Mouse (Mus musculus) midbrain, embryonic 16.5 days (tissue): ENCODE measurements around the gene Duxf3. TPM values are rescaled to one million over a fixed set of nuclear protein-coding genes. Genes with fewer than 3 reads are reported as not detected.
"Not testable (repeated sequence)": the region's sequence is repeated elsewhere in the genome, so short reads cannot be mapped to it uniquely, and the experiment has no call there.

Experiments
- ATAC-seq: fragments of 200-750 bp; cut with Nextera tagmentation; 2 replicates; pipeline ENCODE4 v1.8.0; 2017; ENCODE audit warnings: moderate TSS enrichment
- H3K27ac ChIP-seq: fragments of 300-500 bp; sonication (generic); 2 replicates; pipeline ENCODE4 v1.5.1; 2014; ENCODE audit warnings: mild to moderate bottlenecking, low read length, mixed read lengths
- H3K27me3 ChIP-seq: fragments of 300-500 bp; sonication (generic); 2 replicates; pipeline ENCODE4 v1.6.1; 2014; ENCODE audit warnings: low read depth, low read length, mixed read lengths; ENCODE audit not compliant: control insufficient read depth, insufficient read depth
- H3K36me3 ChIP-seq: fragments of 300-500 bp; sonication (generic); 2 replicates; pipeline ENCODE4 v1.6.1; 2014; ENCODE audit warnings: mild to moderate bottlenecking, low read length, moderate library complexity, mixed read lengths; ENCODE audit not compliant: control insufficient read depth, insufficient read depth
- H3K4me1 ChIP-seq: fragments of 300-500 bp; sonication (generic); 2 replicates; pipeline ENCODE4 v1.6.1; 2014; ENCODE audit warnings: mild to moderate bottlenecking, low read length, mixed read lengths; ENCODE audit not compliant: control insufficient read depth, insufficient read depth
- H3K4me2 ChIP-seq: fragments of 300-500 bp; sonication (generic); 2 replicates; pipeline ENCODE4 v1.6.1; 2014; ENCODE audit warnings: mild to moderate bottlenecking, low read length, mixed read lengths
- H3K4me3 ChIP-seq: fragments of 300-500 bp; sonication (generic); 2 replicates; pipeline ENCODE4 v1.5.1; 2014; ENCODE audit warnings: low read depth, mild to moderate bottlenecking, low read length, moderate library complexity, mixed read lengths
- H3K9ac ChIP-seq: fragments of 300-500 bp; sonication (generic); 2 replicates; pipeline ENCODE4 v1.6.1; 2014; ENCODE audit warnings: low read depth, low read length, mixed read lengths
- H3K9me3 ChIP-seq: fragments of 300-500 bp; sonication (generic); replicated peaks from 2 replicates; pipeline ENCODE4 v1.6.1; 2014; ENCODE audit warnings: mild to moderate bottlenecking, low read length, mixed read lengths; ENCODE audit not compliant: control insufficient read depth, poor library complexity, severe bottlenecking
- WGBS: fragments of 180-500 bp; shearing (Covaris S2); extraction: QIAGEN DNeasy Blood & Tissue Kit; methylation state at CpG from one replicate; pipeline ENCODE4 v1.1.7; 2014; 5-methylcytosine and 5-hydroxymethylcytosine counted together
- polyA plus RNA-seq: library from polyadenylated mRNA; unstranded; fragments of >200 nt; fragmentation: Nextera tagmentation; extraction: Ambion mirVana; gene quantifications from 2 replicates; pipeline ENCODE4 v1.2.1, GENCODE M21; 2015

Duxf3 gene
- polyA plus RNA-seq: not detected in 2 replicates

- not testable (repeated sequence) for H3K4me2 ChIP-seq, H3K4me1 ChIP-seq, H3K36me3 ChIP-seq, H3K27ac ChIP-seq, H3K9ac ChIP-seq, H3K4me3 ChIP-seq, H3K27me3 ChIP-seq, H3K9me3 ChIP-seq
- 78% methylated on average over 5 of the region's 8 CpGs for WGBS
- ATAC-seq: peak; percentile 68
Observed at GRCm38 (mm10) chr10:58232641-58232969, at the start of gene Duxf3. TSS of gene Duxf3 (minus strand) at chr10:58232675.

- Histone ChIP-seq H3K36me3 (peaks cover 38% of the 10 kb centered on the region), H3K27me3 (no peaks in the 10 kb centered on the region), H3K4me3 (no peak overlapping the region), H3K9ac (no peak overlapping the region), H3K4me2 (no peak overlapping the region), H3K27ac (no peak overlapping the region), H3K9me3 (no peaks in the 10 kb centered on the region), H3K4me1 (no peaks in the 10 kb centered on the region)
- WGBS: 96% methylated on average over 7 of the region's 7 CpGs
- no peak for ATAC-seq
Observed at GRCm38 (mm10) chr10:58282238-58282637, 49.8 kb upstream of the Duxf3 start.

- Histone ChIP-seq H3K9ac (no peak overlapping the region), H3K36me3 (peaks cover 13% of the 10 kb centered on the region), H3K4me1 (peaks cover 18% of the 10 kb centered on the region), H3K9me3 (no peaks in the 10 kb centered on the region), H3K27ac (no peak overlapping the region), H3K27me3 (no peaks in the 10 kb centered on the region), H3K4me3 (no peak overlapping the region), H3K4me2 (no peak overlapping the region)
- ATAC-seq: no peak
- WGBS: 81% methylated on average over 5 of the region's 5 CpGs
Observed at GRCm38 (mm10) chr10:58258466-58258865, 26.0 kb upstream of the Duxf3 start.

GRCm38 (mm10) chr10:58255954-58256353, 23.5 kb upstream of the Duxf3 start:
- peaks cover 18% of the 10 kb centered on the region for H3K4me1 ChIP-seq
- H3K9me3 ChIP-seq: no peaks in the 10 kb centered on the region
- no peak for ATAC-seq
- H3K4me3 ChIP-seq: peak overlapping the region; percentile 85
- peak overlapping the region; percentile 87 for H3K9ac ChIP-seq
- H3K4me2 ChIP-seq: peak overlapping the region; percentile 72
- H3K27me3 ChIP-seq: no peaks in the 10 kb centered on the region
- peaks cover 8% of the 10 kb centered on the region; the same call in 1 of the 2 replicates for H3K36me3 ChIP-seq
- H3K27ac ChIP-seq: no peak overlapping the region
- WGBS: 10% methylated on average over 4 of the region's 4 CpGs

- H3K4me1 ChIP-seq: peaks cover 18% of the 10 kb centered on the region
- peak within 1 kb of the TSS; percentile 72 for H3K4me2 ChIP-seq
- peak within 1 kb of the TSS; percentile 84 for H3K27ac ChIP-seq
- H3K36me3 ChIP-seq: peaks cover 8% of the 10 kb centered on the region; the same call in 1 of the 2 replicates
- peak within 1 kb of the TSS; percentile 87 for H3K9ac ChIP-seq
- WGBS: under 1% methylated on average over 50 of the region's 58 CpGs
- H3K4me3 ChIP-seq: peak within 1 kb of the TSS; percentile 85
- H3K9me3 ChIP-seq: no peaks in the 10 kb centered on the region
- ATAC-seq: peak; percentile 100
- H3K27me3 ChIP-seq: no peaks in the 10 kb centered on the region
Observed at GRCm38 (mm10) chr10:58255213-58255892, 22.9 kb upstream of the Duxf3 start, which contains the start of gene Gcc2. TSS of gene Gcc2 (plus strand) at chr10:58255497.

- H3K27ac ChIP-seq: no peak overlapping the region
- no peaks in the 10 kb centered on the region for H3K27me3 ChIP-seq
- peak overlapping the region; percentile 87 for H3K9ac ChIP-seq
- H3K4me3 ChIP-seq: peak overlapping the region; percentile 85
- peak overlapping the region; percentile 72 for H3K4me2 ChIP-seq
- peaks cover 5% of the 10 kb centered on the region; the same call in 1 of the 2 replicates for H3K36me3 ChIP-seq
- peak; percentile 54 for ATAC-seq
- H3K4me1 ChIP-seq: peaks cover 18% of the 10 kb centered on the region
- H3K9me3 ChIP-seq: no peaks in the 10 kb centered on the region
- whole genome bisulfite sequencing: 19% methylated on average over 6 of the region's 6 CpGs
Observed at GRCm38 (mm10) chr10:58254635-58255175, 22.2 kb upstream of the Duxf3 start.

- H3K9ac ChIP-seq: no peak overlapping the region
- H3K4me3 ChIP-seq: no peak overlapping the region
- H3K4me2 ChIP-seq: no peak overlapping the region
- ATAC-seq: no peak
- H3K27me3 ChIP-seq: no peaks in the 10 kb centered on the region
- 11% methylated on average over 1 of the region's 1 CpGs for WGBS
- 0 out of 2 replicates have a peak, but pooled peaks cover 2% of the 10 kb centered on the region for H3K9me3 ChIP-seq
- no peak overlapping the region for H3K27ac ChIP-seq
- H3K4me1 ChIP-seq: peaks cover 4% of the 10 kb centered on the region
- no peaks in the 10 kb centered on the region for H3K36me3 ChIP-seq
Observed at GRCm38 (mm10) chr10:58249535-58249934, 17.1 kb upstream of the Duxf3 start.

GRCm38 (mm10) chr10:58238984-58239740, 6.7 kb upstream of the Duxf3 start:
- WGBS: 85% methylated on average over 8 of the region's 8 CpGs
- ATAC-seq: peak; percentile 82
- not testable (repeated sequence) for H3K4me2 ChIP-seq, H3K4me3 ChIP-seq, H3K36me3 ChIP-seq, H3K9ac ChIP-seq, H3K27me3 ChIP-seq, H3K4me1 ChIP-seq, H3K27ac ChIP-seq, H3K9me3 ChIP-seq

GRCm38 (mm10) chr10:58236613-58237012, 4.1 kb upstream of the Duxf3 start, which contains the start of gene Gm4981:
TSS of gene Gm4981 (minus strand) at chr10:58236701.
- Histone ChIP-seq H3K27ac (no peak within 1 kb of the TSS), H3K27me3 (no peaks in the 10 kb centered on the region), H3K4me1 (no peaks in the 10 kb centered on the region), H3K9me3 (peaks cover 8% of the 10 kb centered on the region), H3K4me3 (no peak within 1 kb of the TSS), H3K9ac (no peak within 1 kb of the TSS), H3K36me3 (no peaks in the 10 kb centered on the region), H3K4me2 (no peak within 1 kb of the TSS)
- no peak for ATAC-seq
- WGBS: 92% methylated on average over 10 of the region's 10 CpGs
